Comparison of ENCODE assay signal across 8 mouse cellular contexts in the genomic region with DNA sequence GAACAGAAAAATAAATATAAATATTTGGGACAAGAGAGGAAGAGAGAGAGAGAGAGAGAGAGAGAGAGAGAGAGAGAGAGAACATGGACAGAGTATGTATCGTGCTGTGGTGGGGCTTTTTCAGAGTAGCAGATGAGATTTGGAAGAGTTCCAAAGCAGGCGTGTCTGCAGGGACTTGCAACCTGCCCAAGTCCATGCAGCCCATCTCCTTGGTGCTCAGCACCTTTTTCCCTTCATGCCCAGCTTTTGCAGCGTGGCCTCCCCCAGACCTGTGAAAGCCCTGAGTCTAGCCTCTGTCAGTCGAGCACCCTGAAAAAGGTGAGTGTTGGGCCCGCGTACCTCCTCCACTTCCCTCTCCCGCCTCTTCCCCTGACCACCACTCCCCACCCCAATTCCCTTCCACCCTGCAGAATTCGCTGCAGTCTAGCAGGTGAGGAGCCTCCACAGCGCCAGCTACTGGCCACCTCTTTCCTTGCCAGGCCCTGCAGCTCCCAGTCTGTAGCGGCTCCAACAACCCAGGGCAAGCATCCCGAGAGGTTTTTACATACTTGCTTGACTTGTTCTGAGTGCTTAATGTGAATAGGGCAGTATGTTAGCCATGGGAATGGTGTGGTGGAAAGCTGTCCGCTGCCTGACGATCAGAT. TPM values are rescaled to one million over a fixed set of nuclear protein-coding genes. Genes with fewer than 3 reads are reported as not detected.
DNase-seq lines count a peak whose midpoint lies in the region; ATAC-seq lines count a peak whose summit lies in the region.

No protein-coding gene starts in this region.

- no peak for ATAC-seq in embryonic facial prominence, embryonic 12.5 days (ENCODE audit: insufficient number of reproducible peaks, insufficient read depth, low FRiP score, low TSS enrichment)
- peak; percentile 89 for ATAC-seq in megakaryocyte-erythroid progenitor cell, adult 5-6 weeks (replicated peaks; ENCODE audit: low FRiP score, low TSS enrichment, poor library complexity, severe bottlenecking)
- ATAC-seq in stomach, embryonic 15.5 days (ENCODE audit: insufficient read depth, low FRiP score, low read depth) = 0 out of 2 replicates have a peak, but pooled peaks have one; percentile 53

- 0 out of 2 replicates have a peak overlapping the region, but pooled peaks have one; percentile 7 for H3K4me2 ChIP-seq in embryonic facial prominence, embryonic 12.5 days (replicated peaks)
- peak overlapping the region; percentile 44 for H3K4me2 ChIP-seq in stomach, embryonic 15.5 days

- no peak overlapping the region for H3K9ac ChIP-seq in embryonic facial prominence, embryonic 12.5 days
- no peak overlapping the region for H3K9ac ChIP-seq in stomach, embryonic 15.5 days

- H3K27ac ChIP-seq in embryonic facial prominence, embryonic 12.5 days = no peak overlapping the region
- H3K27ac ChIP-seq in stomach, embryonic 15.5 days = no peak overlapping the region

- H3K36me3 ChIP-seq in embryonic facial prominence, embryonic 12.5 days = peaks cover 10% of the 10 kb centered on the region
- no peaks in the 10 kb centered on the region; the same call in 1 of the 2 replicates for H3K36me3 ChIP-seq in stomach, embryonic 15.5 days

- H3K4me3 ChIP-seq in embryonic facial prominence, embryonic 12.5 days = 0 out of 2 replicates have a peak overlapping the region, but pooled peaks have one; percentile 4
- H3K4me3 ChIP-seq in stomach, embryonic 15.5 days (replicated peaks) = no peak overlapping the region

- peak; percentile 64 to 68 for DNase-seq in left cerebral cortex, adult 18-20 months (ENCODE audit: low spot score in 2 of 2)
- DNase-seq in left cerebral cortex, adult 11 months (ENCODE audit: low spot score) = no peak
- DNase-seq in adrenal gland, postnatal 14 days = peak; percentile 56
- DNase-seq in heart, postnatal 14 days = peak; percentile 37 to 49
- peak; percentile 52 for DNase-seq in left cerebral cortex, postnatal 4 days

- H3K4me1 ChIP-seq in embryonic facial prominence, embryonic 12.5 days = peaks cover 3% of the 10 kb centered on the region
- peaks cover 18% of the 10 kb centered on the region for H3K4me1 ChIP-seq in stomach, embryonic 15.5 days

- no peaks in the 10 kb centered on the region for H3K9me3 ChIP-seq in embryonic facial prominence, embryonic 12.5 days
- no peaks in the 10 kb centered on the region for H3K9me3 ChIP-seq in stomach, embryonic 15.5 days

- H3K27me3 ChIP-seq in embryonic facial prominence, embryonic 12.5 days = no peaks in the 10 kb centered on the region
- H3K27me3 ChIP-seq in stomach, embryonic 15.5 days (replicated peaks) = no peaks in the 10 kb centered on the region

- intact Hi-C loops in heart, postnatal 14 days (cut with DNase I) = loop anchor here (5.0 kb wide), 1 partner anchor 216 kb away; no protein-coding TSS in a partner anchor
- intact Hi-C loops in left cerebral cortex, postnatal 4 days (cut with DNase I) = loop anchor here (5.0 kb wide), 1 partner anchor 61 kb away; no protein-coding TSS in a partner anchor

- 20% methylated on average over 13 of the region's 13 CpGs for WGBS in embryonic facial prominence, embryonic 12.5 days
- 12% methylated on average over 13 of the region's 13 CpGs for WGBS in stomach, embryonic 15.5 days

RNA-seq across cellular contexts. Expression of a gene that starts 1.1 kb away (rescaled TPM):
- total RNA-seq in left cerebral cortex, adult 18-20 months (2021) = 10 to 100 TPM; 68.2 to 72.7 TPM
- 29.1 and 33.6 TPM in 2 replicates for total RNA-seq in adrenal gland, postnatal 14 days (2021)
- 44.1 and 49.3 TPM in 2 replicates for polyA plus RNA-seq in embryonic facial prominence, embryonic 12.5 days (2016; fragmentation: Nextera tagmentation; extraction: Ambion mirVana)
- total RNA-seq in heart, postnatal 14 days (2021) = 10 to 100 TPM; 18.7 to 21.2 TPM
- 10 to 100 TPM; 49.9 to 51.7 TPM for total RNA-seq in left cerebral cortex, postnatal 4 days (2021)
- 88.7 and 152 TPM in 2 replicates for total RNA-seq in megakaryocyte-erythroid progenitor cell, adult 5-6 weeks (2014; fragmentation: Nextera tagmentation)
- total RNA-seq in megakaryocyte-erythroid progenitor cell, adult 5-6 weeks (2017) = 75.3 and 83.2 TPM in 2 replicates
- 24.8 and 27.0 TPM in 2 replicates for polyA plus RNA-seq in stomach, embryonic 15.5 days (2015; fragmentation: Nextera tagmentation; extraction: Ambion mirVana)

RNA-seq across cellular contexts. Expression of a gene that starts 28.2 kb away (rescaled TPM):
- 10 to 100 TPM; 24.0 to 32.4 TPM for total RNA-seq in left cerebral cortex, adult 18-20 months (2021)
- total RNA-seq in adrenal gland, postnatal 14 days (2021) = 2.0 and 3.8 TPM in 2 replicates
- 7.3 and 8.9 TPM in 2 replicates for polyA plus RNA-seq in embryonic facial prominence, embryonic 12.5 days (2016; fragmentation: Nextera tagmentation; extraction: Ambion mirVana)
- total RNA-seq in heart, postnatal 14 days (2021) = 1 to 10 TPM in 1 of 2 experiments, under 1 TPM in 1; 0.72 to 1.2 TPM
- total RNA-seq in left cerebral cortex, postnatal 4 days (2021) = 10 to 100 TPM; 17.5 to 20.9 TPM
- total RNA-seq in megakaryocyte-erythroid progenitor cell, adult 5-6 weeks (2014; fragmentation: Nextera tagmentation) = 1.3 and 13.1 TPM in 2 replicates
- 0.42 and 9.2 TPM in 2 replicates for total RNA-seq in megakaryocyte-erythroid progenitor cell, adult 5-6 weeks (2017)
- 4.4 and 5.2 TPM in 2 replicates for polyA plus RNA-seq in stomach, embryonic 15.5 days (2015; fragmentation: Nextera tagmentation; extraction: Ambion mirVana)

RNA-seq across cellular contexts. Expression of a gene that starts 35.0 kb away (rescaled TPM):
- 10 to 100 TPM; 75.5 to 82.0 TPM for total RNA-seq in left cerebral cortex, adult 18-20 months (2021)
- total RNA-seq in adrenal gland, postnatal 14 days (2021) = 8.0 and 8.3 TPM in 2 replicates
- 3.7 and 3.8 TPM in 2 replicates for polyA plus RNA-seq in embryonic facial prominence, embryonic 12.5 days (2016; fragmentation: Nextera tagmentation; extraction: Ambion mirVana)
- total RNA-seq in heart, postnatal 14 days (2021) = 1 to 10 TPM; 1.6 to 1.8 TPM
- total RNA-seq in left cerebral cortex, postnatal 4 days (2021) = 10 to 100 TPM; 48.1 to 53.6 TPM
- 10.8 and 13.9 TPM in 2 replicates for total RNA-seq in megakaryocyte-erythroid progenitor cell, adult 5-6 weeks (2014; fragmentation: Nextera tagmentation)
- 5.2 and 7.6 TPM in 2 replicates for total RNA-seq in megakaryocyte-erythroid progenitor cell, adult 5-6 weeks (2017)
- 21.8 and 25.4 TPM in 2 replicates for polyA plus RNA-seq in stomach, embryonic 15.5 days (2015; fragmentation: Nextera tagmentation; extraction: Ambion mirVana)

RNA-seq across cellular contexts. Expression of a gene that starts 56.4 kb away (rescaled TPM):
- total RNA-seq in left cerebral cortex, adult 18-20 months (2021) = 1 to 10 TPM; 1.2 to 1.3 TPM
- 0.45 and 0.56 TPM in 2 replicates for total RNA-seq in adrenal gland, postnatal 14 days (2021)
- polyA plus RNA-seq in embryonic facial prominence, embryonic 12.5 days (2016; fragmentation: Nextera tagmentation; extraction: Ambion mirVana) = 0.34 and 0.46 TPM in 2 replicates
- total RNA-seq in heart, postnatal 14 days (2021) = under 1 TPM; 0.54 to 0.84 TPM
- under 1 TPM; 0.36 to 0.68 TPM for total RNA-seq in left cerebral cortex, postnatal 4 days (2021)
- total RNA-seq in megakaryocyte-erythroid progenitor cell, adult 5-6 weeks (2014; fragmentation: Nextera tagmentation) = not detected in 2 replicates
- total RNA-seq in megakaryocyte-erythroid progenitor cell, adult 5-6 weeks (2017) = not detected in 2 replicates
- polyA plus RNA-seq in stomach, embryonic 15.5 days (2015; fragmentation: Nextera tagmentation; extraction: Ambion mirVana) = 1.2 TPM in 2 replicates

RNA-seq across cellular contexts. Expression of a gene that starts 57.0 kb away (rescaled TPM):
- total RNA-seq in left cerebral cortex, adult 18-20 months (2021) = 1 to 10 TPM in 1 of 2 experiments, under 1 TPM in 1; 0.33 to 1.1 TPM
- total RNA-seq in adrenal gland, postnatal 14 days (2021) = 0.15 and 0.37 TPM in 2 replicates
- not detected in 2 replicates for polyA plus RNA-seq in embryonic facial prominence, embryonic 12.5 days (2016; fragmentation: Nextera tagmentation; extraction: Ambion mirVana)
- under 1 TPM; 0.15 to 0.24 TPM for total RNA-seq in heart, postnatal 14 days (2021)
- 1 to 10 TPM in 1 of 2 experiments, under 1 TPM in 1; 0.68 to 1.4 TPM for total RNA-seq in left cerebral cortex, postnatal 4 days (2021)
- total RNA-seq in megakaryocyte-erythroid progenitor cell, adult 5-6 weeks (2014; fragmentation: Nextera tagmentation) = not detected in 2 replicates
- total RNA-seq in megakaryocyte-erythroid progenitor cell, adult 5-6 weeks (2017) = 0.05 TPM in 1 of 2 replicates, not detected in the other
- polyA plus RNA-seq in stomach, embryonic 15.5 days (2015; fragmentation: Nextera tagmentation; extraction: Ambion mirVana) = 0.26 and 0.61 TPM in 2 replicates
